Mouse (Mus musculus) spleen, embryonic (tissue): ENCODE results near the gene Dixdc1.

Experiments
- CTCF ChIA-PET: fragments of 350-600 bp; sonication (Branson Sonifier 250); formaldehyde crosslinking; loops from one replicate; lab custom pipeline; 2022; lab: Charles Lee

Gene Dixdc1

GRCm38 (mm10) chr9:50700921-50701691 is 38.2 kb downstream of the Dixdc1 start:
- CTCF ChIA-PET = no interaction called here

GRCm38 (mm10) chr9:50698418-50699409 is 40.6 kb downstream of the Dixdc1 start:
- CTCF ChIA-PET = no interaction called here

GRCm38 (mm10) chr9:50697706-50698041 is 41.6 kb downstream of the Dixdc1 start:
- CTCF ChIA-PET = no interaction called here

DNA sequence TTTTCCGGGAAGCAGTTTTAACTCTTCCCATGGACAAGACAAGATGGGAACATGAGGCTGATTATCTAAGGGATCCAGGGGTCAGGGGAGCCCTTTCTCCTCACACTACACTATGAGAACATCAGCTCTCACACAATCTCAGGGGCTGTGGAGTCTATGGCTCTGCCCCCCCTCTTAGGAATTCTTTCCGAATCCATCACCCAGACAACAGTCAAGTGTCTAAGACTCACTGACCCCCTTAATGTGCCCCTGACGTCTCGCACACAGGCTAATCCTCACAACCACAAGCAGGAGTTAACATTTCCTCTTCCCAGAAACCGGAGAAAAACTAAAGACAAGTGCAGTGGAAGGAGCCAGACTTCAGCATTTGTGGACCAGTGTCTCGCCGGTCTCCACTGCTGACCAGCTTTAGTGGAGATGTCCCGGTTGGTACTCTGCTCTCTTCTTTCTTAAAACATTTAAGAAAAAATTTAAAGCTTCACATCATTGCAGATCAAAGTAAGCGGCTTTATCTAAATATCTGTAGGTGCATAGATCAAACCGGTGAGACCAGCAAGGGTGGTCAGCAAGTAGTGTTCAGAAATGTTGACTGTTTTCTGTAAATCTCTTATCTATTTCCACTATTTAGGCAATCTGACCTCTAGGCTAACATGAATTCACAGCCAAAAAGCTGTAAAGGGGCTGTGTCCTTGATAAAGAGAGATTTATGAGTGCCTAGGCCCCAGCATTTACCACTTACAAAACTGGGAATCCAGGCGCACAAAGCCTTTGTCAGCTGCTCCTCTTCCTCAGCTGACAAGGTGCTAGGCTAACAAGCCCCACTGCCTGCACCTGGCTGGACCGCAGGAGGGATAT is 42.2 kb downstream of the Dixdc1 start:
- CTCF ChIA-PET = no interaction called here

DNA sequence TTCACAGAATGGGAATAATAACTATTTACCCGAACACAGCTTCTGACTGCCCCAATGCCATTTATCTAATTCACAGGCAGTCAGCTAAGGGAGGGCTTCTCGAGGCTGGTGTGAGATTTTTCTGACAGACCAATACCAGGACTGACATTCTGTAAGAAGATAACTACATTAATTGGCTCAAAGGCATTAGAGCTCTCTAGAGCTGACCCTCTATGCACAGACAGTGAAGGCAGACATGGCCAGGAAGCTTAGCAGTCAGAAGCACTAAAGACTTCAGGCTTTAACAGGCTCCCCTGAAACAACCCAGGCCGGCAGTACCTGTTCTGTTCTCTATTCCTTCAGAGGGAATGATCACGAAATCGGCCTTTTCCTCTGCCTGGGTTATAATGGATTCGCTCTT is 44.2 kb downstream of the Dixdc1 start:
- CTCF ChIA-PET = no interaction called here

- CTCF ChIA-PET = no interaction called here
Measured at GRCm38 (mm10) chr9:50693631-50694030, 45.7 kb downstream of the Dixdc1 start.

- CTCF ChIA-PET = interaction anchor here (0.6 kb wide), 1 partner anchor 361 kb away, joined by 3 read pairs; no protein-coding TSS in a partner anchor
Measured at GRCm38 (mm10) chr9:50692626-50693580, 46.4 kb downstream of the Dixdc1 start.

DNA sequence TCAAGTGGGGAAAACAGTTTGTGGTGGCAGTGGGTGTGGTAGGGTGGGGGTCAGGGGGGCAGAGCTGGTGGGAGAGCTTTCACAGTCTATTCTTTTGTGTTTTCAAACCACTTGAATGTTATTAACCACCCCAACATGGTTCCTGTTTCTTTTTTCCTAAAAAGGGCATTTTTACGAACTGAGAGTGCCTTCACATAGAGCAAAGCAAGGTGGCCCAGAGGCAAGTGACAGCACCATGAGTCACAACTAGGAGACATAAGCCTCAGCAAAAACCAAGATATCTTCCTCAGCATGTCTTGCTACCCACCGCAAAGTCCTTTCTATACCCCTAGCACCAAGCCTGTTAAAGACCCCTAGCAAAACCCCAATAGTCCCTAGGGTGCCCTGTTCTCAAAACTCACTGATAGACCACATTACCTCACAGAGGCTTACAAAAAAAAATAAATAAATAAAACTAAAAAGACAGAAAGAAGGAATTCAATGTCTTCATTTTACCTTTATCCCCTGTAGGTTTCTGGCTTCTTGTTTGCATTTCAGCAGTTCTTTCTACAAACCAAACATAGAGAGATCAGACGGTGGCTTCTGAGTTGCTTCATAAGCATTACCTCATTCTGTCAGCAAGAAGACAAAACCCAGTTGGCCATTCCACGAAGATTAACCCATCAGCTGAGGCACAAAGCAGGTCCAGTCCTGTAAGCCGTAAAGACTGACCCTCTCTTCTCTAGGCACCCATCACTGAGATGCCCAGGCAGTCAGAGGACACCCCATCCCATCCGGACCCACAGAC is 52.3 kb downstream of the Dixdc1 start:
- CTCF ChIA-PET = no interaction called here

DNA sequence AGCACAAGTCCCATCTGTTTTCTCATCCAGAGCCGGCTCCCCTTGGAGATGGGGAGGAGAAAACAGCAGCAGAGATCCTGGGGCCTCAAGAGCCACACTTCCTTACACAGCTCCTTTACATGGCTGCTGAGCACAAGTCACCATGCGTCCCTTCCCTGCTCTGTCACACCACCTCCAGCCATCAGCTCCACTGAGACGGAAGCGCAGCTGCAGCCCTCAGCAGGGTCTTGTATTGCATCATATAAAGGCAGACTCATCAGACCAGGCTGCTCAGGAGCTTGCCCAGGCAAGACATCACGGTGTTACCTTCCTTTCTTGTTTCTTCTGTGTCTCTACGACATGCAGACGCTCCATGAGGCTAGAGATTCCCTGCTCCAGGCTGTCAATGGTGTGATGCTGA is 57.6 kb downstream of the Dixdc1 start:
- CTCF ChIA-PET = no interaction called here

- CTCF ChIA-PET = no interaction called here
Measured at GRCm38 (mm10) chr9:50679406-50679805, 59.9 kb downstream of the Dixdc1 start.

- CTCF ChIA-PET = interaction anchor here (0.6 kb wide), 1 partner anchor 210 kb away, joined by 7 read pairs; no protein-coding TSS in a partner anchor
Measured at GRCm38 (mm10) chr9:50674771-50675170, 64.5 kb downstream of the Dixdc1 start.

DNA sequence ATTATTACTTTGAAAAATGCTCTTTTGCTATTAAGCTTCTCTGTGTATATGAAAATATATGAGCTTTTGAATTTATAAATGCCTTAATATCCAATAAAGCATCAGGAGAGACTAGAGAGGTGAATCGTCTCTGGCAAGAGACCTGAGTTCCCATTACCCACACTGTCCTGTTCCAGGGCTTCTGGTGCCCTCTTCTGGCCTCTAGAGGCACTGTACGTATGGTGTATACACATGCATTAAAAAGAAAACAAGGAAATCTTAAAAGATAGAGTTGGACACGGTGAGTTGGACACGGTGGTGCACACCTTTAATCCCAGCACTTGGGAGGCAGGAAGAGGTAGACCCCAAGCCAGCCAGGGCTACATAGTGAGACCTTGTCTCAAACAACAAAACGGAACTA is 68.6 kb downstream of the Dixdc1 start:
- CTCF ChIA-PET = interaction anchor here (0.5 to 1.4 kb wide), 3 partner anchors 23 to 1721 kb away, joined by 3 to 4 read pairs (median 3); no protein-coding TSS in a partner anchor

GRCm38 (mm10) chr9:50667579-50668498 is 71.5 kb downstream of the Dixdc1 start:
- CTCF ChIA-PET = no interaction called here

- CTCF ChIA-PET = no interaction called here
Measured at GRCm38 (mm10) chr9:50666442-50666841, 72.9 kb downstream of the Dixdc1 start.

GRCm38 (mm10) chr9:50664826-50665225 is 74.5 kb downstream of the Dixdc1 start:
- CTCF ChIA-PET = interaction anchor here (0.6 kb wide), 1 partner anchor 202 kb away, joined by 3 read pairs; no protein-coding TSS in a partner anchor

DNA sequence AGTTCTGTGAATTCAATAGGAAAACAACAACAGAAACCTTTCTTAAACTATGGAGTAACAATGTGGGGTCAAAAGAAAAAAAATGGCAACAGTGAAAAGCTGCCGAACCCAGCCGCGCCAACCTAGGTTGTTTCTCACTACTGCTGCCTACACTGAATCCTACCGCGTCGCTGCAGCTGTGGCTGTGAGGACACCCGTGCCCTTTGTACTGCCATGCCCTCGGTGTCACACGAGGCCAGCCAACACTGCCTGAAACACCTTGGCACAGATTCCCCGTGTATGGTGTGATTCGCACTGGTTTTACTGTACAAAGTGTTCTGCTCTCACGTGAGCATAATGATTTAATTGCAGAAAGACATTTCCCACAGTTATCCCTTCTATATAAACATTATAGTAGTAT is 78.9 kb downstream of the Dixdc1 start:
- CTCF ChIA-PET = interaction anchor here (0.7 kb wide), 1 partner anchor 414 kb away, joined by 5 read pairs; no protein-coding TSS in a partner anchor

DNA sequence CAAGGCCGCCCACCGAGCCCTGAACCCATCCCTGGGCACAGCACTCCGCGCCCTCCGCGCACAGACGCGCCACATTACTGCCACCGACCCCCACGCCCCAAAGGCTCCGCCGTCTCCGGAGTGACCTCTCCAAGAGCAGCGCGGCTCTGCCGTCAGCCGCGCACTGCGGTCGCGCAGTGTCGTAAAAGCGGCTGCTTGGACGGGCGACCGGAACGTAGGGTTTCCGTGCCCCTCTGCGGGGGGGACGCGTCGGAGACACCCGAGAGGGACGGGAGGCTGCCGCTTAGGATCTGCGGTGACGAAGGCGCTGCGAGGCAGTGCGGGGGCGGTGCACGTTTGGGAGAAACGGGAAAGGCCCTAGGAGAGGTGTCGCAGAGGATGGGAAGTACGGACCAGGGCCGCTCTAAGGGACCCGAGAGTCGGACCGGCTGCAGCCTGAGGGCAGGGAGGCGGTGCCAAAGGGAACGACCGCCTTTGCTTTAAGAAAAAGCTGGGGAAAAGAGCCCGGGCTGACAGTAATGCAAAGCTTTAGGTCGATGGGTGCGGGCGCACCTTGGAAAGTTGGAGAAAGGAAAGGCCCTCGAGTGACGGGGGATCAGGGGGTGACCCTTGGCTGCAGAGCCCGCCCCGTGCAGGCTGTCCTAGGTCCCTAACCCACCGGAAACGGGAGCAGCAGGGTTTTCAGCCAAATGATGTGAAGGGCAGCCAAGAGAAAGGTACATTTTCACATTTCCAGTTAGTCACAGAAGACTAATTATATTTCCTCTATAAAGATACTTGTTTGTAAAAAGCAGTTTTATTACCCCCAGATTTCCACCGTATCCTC is 79.7 kb downstream of the Dixdc1 start, which contains the start of gene Dlat:
TSS of gene Dlat (minus strand) at position 389 of the 826 bp plus-strand sequence.
- CTCF ChIA-PET = interaction anchor here (0.7 kb wide), 1 partner anchor 415 kb away, joined by 5 read pairs; no protein-coding TSS in a partner anchor
